Mouse (Mus musculus) limb, embryonic 10.5 days (tissue): ENCODE results near the gene Kdm7a. TPM values are rescaled to one million over a fixed set of nuclear protein-coding genes. Genes with fewer than 3 reads are reported as not detected.

Source experiments
- DNase-seq: peaks from one replicate; pipeline ENCODE4 v3.0.0-alpha.2; 2017; ENCODE audit warnings: low spot score
- H3K27ac ChIP-seq: fragments of 300-500 bp; sonication (generic); 2 replicates; pipeline ENCODE4 v1.5.1; 2016; ENCODE audit warnings: mild to moderate bottlenecking
- H3K27me3 ChIP-seq: fragments of 300-500 bp; sonication (generic); 2 replicates; pipeline ENCODE4 v1.6.1; 2016; ENCODE audit warnings: low read depth, mild to moderate bottlenecking; ENCODE audit not compliant: poor library complexity, severe bottlenecking
- H3K36me3 ChIP-seq: fragments of 300-500 bp; sonication (generic); 2 replicates; pipeline ENCODE4 v1.6.1; 2016; ENCODE audit warnings: mild to moderate bottlenecking, moderate library complexity
- H3K4me1 ChIP-seq: fragments of 300-500 bp; sonication (generic); 2 replicates; pipeline ENCODE4 v1.6.1; 2016
- H3K4me3 ChIP-seq: fragments of 300-500 bp; sonication (generic); 2 replicates; pipeline ENCODE4 v1.5.1; 2016; ENCODE audit warnings: mild to moderate bottlenecking, moderate library complexity
- H3K9me3 ChIP-seq: fragments of 300-500 bp; sonication (generic); replicated peaks from 2 replicates; pipeline ENCODE4 v1.6.1; 2016; ENCODE audit warnings: mild to moderate bottlenecking
- WGBS: fragments of 180-500 bp; shearing (Covaris S2); methylation state at CpG from one replicate; pipeline ENCODE4 v1.1.7; 2016; 5-methylcytosine and 5-hydroxymethylcytosine counted together
- polyA plus RNA-seq: library from polyadenylated mRNA; unstranded; fragments of >200 nt; fragmentation: Nextera tagmentation; extraction: Ambion mirVana; gene quantifications from 2 replicates; pipeline ENCODE4 v1.2.1, GENCODE M21; 2016

Kdm7a gene
- polyA plus RNA-seq, 1 experiment from 2014 or later, result 9.3 TPM

DNA sequence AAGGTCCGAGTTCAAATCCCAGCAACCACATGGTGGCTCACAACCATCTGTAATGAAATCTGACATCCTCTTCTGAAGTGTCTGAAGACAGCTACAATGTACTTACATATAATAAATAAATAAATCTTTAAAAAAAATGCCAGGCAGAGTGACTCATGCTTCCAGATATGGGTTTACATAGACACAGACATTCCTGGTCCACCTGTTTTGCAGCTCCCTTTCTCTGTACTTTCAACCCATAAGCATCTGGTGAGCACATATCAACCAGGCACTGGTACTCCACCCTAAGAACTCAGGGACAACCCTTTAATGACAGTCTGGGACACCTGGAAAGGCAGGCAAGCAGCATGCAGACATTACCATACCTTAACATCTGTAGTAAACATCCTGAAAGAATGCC, 91.2 kb downstream of the Kdm7a start:
- Histone ChIP-seq H3K27me3 (peaks cover 61% of the 10 kb centered on the region), H3K9me3 (no peaks in the 10 kb centered on the region; the same call in 1 of the 2 replicates)

DNA sequence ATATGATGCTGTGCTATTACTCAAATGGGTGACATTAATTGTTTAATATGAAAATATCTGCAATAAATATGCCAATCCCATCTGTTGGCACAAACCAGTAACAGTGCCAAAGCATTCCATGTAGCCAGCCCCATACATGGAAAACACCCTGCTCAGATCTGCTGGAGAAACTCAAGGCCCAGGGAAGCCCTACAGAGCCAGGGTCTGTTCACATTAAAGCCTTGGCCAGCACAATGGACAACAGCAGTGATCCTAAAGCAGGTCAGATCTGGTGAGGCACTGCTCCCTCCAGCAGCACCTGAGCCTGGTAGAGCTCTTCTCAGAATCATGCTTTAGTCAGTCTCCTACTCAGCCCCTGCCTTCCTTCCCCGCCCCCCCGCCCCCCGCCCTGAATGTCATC, 93.4 kb downstream of the Kdm7a start:
- H3K27me3 ChIP-seq, result peaks cover 38% of the 10 kb centered on the region
- peaks cover 6% of the 10 kb centered on the region for H3K4me1 ChIP-seq
- H3K27ac ChIP-seq, result no peak overlapping the region
- no peak for DNase-seq
- WGBS, result 92% methylated on average over 3 of the region's 3 CpGs
- H3K4me3 ChIP-seq, result no peak overlapping the region
- H3K9me3 ChIP-seq, result no peaks in the 10 kb centered on the region
- no peaks in the 10 kb centered on the region for H3K36me3 ChIP-seq

More for the DNA sequence above, 91.2 kb downstream of the Kdm7a start:
- WGBS, result 78% methylated on average over 1 of the region's 1 CpGs
- DNase-seq, result no peak
- H3K27ac ChIP-seq, result no peak overlapping the region
- H3K4me3 ChIP-seq, result no peak overlapping the region
- H3K36me3 ChIP-seq, result no peaks in the 10 kb centered on the region
- H3K4me1 ChIP-seq, result peaks cover 11% of the 10 kb centered on the region

DNA sequence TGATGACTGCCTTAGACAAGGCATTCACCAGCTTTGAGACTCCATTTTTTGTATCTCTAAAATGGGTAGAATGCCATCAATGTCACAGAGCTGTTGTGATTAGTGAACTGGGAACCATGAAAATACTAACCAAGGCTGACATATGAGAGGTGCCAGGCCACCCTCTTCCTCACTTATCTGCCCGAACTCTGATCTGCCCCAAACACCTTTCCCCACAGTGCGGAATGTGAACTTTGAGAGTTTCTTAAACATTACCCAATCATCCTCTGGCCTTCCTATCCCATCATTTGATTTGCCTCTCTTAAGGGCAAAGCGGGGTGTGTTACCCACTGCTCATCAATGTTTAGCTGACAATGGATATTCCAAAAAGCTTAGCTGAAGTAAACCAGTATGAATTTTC, 93.9 kb downstream of the Kdm7a start:
- WGBS, result 83% methylated on average over 3 of the region's 3 CpGs
- no peak for DNase-seq
- no peaks in the 10 kb centered on the region for H3K36me3 ChIP-seq
- no peak overlapping the region for H3K4me3 ChIP-seq
- peaks cover 33% of the 10 kb centered on the region for H3K27me3 ChIP-seq
- no peaks in the 10 kb centered on the region for H3K9me3 ChIP-seq
- no peak overlapping the region for H3K27ac ChIP-seq
- H3K4me1 ChIP-seq, result peaks cover 2% of the 10 kb centered on the region

DNA sequence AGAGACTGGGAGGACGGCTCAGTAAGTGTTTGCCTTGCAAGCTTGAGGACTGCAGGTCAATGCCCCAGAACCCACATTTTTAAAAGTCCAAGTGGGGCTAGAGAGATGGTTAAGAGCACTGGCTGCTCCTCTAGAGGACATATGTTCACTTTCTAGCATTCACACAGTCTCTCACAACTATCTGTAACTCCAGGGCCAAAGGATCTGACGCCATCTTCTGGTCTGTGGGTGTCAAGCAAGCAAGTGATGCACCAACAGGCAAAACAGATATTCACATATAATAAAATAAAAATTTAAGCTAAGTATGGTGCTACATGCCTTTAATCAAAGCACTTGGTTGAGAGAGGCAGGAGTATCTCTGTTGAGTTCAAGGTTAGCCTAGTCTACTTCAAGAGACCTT, 99.8 kb downstream of the Kdm7a start:
- no peak overlapping the region for H3K4me3 ChIP-seq
- H3K27ac ChIP-seq, result no peak overlapping the region
- WGBS, result 58% methylated on average over 2 of the region's 2 CpGs
- H3K9me3 ChIP-seq, result no peaks in the 10 kb centered on the region
- no peaks in the 10 kb centered on the region for H3K27me3 ChIP-seq
- no peaks in the 10 kb centered on the region for H3K4me1 ChIP-seq
- DNase-seq, result no peak
- H3K36me3 ChIP-seq, result no peaks in the 10 kb centered on the region

DNA sequence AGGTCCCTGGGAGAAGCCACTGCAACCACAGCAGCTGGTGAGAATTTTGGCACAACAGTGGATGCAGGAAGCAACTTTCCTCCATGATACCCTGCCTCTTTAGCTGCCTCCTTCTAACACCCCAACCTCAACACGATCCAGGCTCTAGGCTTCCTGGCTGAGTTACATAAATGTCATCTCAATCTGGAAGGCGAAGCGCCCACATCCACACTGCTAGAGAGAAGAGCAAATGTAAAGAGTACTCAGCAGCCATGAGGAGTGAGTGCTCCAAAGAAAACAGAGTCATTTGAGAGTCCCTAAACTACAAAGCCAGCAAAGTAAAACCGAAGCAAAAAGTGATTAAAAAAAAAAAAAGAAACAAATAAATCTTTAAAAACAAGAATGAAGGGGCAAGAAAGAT, 102.0 kb downstream of the Kdm7a start:
- no peaks in the 10 kb centered on the region for H3K4me1 ChIP-seq
- H3K36me3 ChIP-seq, result no peaks in the 10 kb centered on the region
- H3K4me3 ChIP-seq, result no peak overlapping the region
- no peaks in the 10 kb centered on the region for H3K9me3 ChIP-seq
- no peaks in the 10 kb centered on the region for H3K27me3 ChIP-seq
- no peak for DNase-seq
- H3K27ac ChIP-seq, result no peak overlapping the region
- 85% methylated on average over 4 of the region's 4 CpGs for WGBS

Other genes with a start within 250 kb of the Kdm7a start
- 0.97 and 1.6 TPM in 2 replicates for gene Parp12, start 88.4 kb downstream of the Kdm7a start, polyA plus RNA-seq
- 43.1 and 48.9 TPM in 2 replicates for gene Slc37a3, start 170.9 kb upstream of the Kdm7a start, polyA plus RNA-seq
- gene Rab19, start 174.4 kb upstream of the Kdm7a start, polyA plus RNA-seq, result 0.28 and 0.49 TPM in 2 replicates
- gene Mkrn1, start 213.7 kb upstream of the Kdm7a start, polyA plus RNA-seq, result 28.2 and 35.5 TPM in 2 replicates